Mouse (Mus musculus) limb, embryonic 12.5 days (tissue): ENCODE results near the gene Nxf2. TPM values are rescaled to one million over a fixed set of nuclear protein-coding genes. Genes with fewer than 3 reads are reported as not detected.
A peak's percentile ranks its signal among the peaks of the same experiment; 100 is the strongest.

Source experiments
- ATAC-seq: fragments of 200-750 bp; cut with Nextera tagmentation; 2 replicates; pipeline ENCODE4 v1.8.0; 2017; ENCODE audit warnings: low read depth, moderate TSS enrichment; ENCODE audit not compliant: insufficient number of reproducible peaks, insufficient read depth, low FRiP score, low TSS enrichment
- H3K27ac ChIP-seq: fragments of 300-500 bp; sonication (generic); 2 replicates; pipeline ENCODE4 v1.5.1; 2016; ENCODE audit warnings: mild to moderate bottlenecking, moderate library complexity
- H3K27me3 ChIP-seq: fragments of 300-500 bp; sonication (generic); 2 replicates; pipeline ENCODE4 v1.6.1; 2016; ENCODE audit warnings: mild to moderate bottlenecking, moderate library complexity
- H3K36me3 ChIP-seq: fragments of 300-500 bp; sonication (generic); 2 replicates; pipeline ENCODE4 v1.6.1; 2016; ENCODE audit warnings: mild to moderate bottlenecking, moderate library complexity
- H3K4me1 ChIP-seq: fragments of 300-500 bp; sonication (generic); replicated peaks from 2 replicates; pipeline ENCODE4 v1.6.1; 2016
- H3K4me2 ChIP-seq: fragments of 300-500 bp; sonication (generic); 2 replicates; pipeline ENCODE4 v1.6.1; 2016; ENCODE audit warnings: mild to moderate bottlenecking, moderate library complexity
- H3K4me3 ChIP-seq: fragments of 300-500 bp; sonication (generic); replicated peaks from 2 replicates; pipeline ENCODE4 v1.5.1; 2016; ENCODE audit warnings: mild to moderate bottlenecking
- H3K9ac ChIP-seq: fragments of 300-500 bp; sonication (generic); replicated peaks from 2 replicates; pipeline ENCODE4 v1.6.1; 2016; ENCODE audit warnings: mild to moderate bottlenecking, moderate library complexity
- H3K9me3 ChIP-seq: fragments of 300-500 bp; sonication (generic); 2 replicates; pipeline ENCODE4 v1.6.1; 2016; ENCODE audit warnings: mild to moderate bottlenecking, moderate library complexity
- WGBS: fragments of 180-500 bp; shearing (Covaris S2); methylation state at CpG from one replicate; pipeline ENCODE4 v1.1.7; 2016; 5-methylcytosine and 5-hydroxymethylcytosine counted together
- polyA plus RNA-seq: library from polyadenylated mRNA; unstranded; fragments of >200 nt; fragmentation: Nextera tagmentation; extraction: Ambion mirVana; gene quantifications from 2 replicates; pipeline ENCODE4 v1.2.1, GENCODE M21; 2016

Nxf2 gene
- 1.1 and 1.3 TPM in 2 replicates for polyA plus RNA-seq

- H3K4me3 ChIP-seq, result peak within 1 kb of the TSS; percentile 35
- peak within 1 kb of the TSS; percentile 50 for H3K4me2 ChIP-seq
- peaks cover 29% of the 10 kb centered on the region for H3K27me3 ChIP-seq
- ATAC-seq, result no peak
- H3K36me3 ChIP-seq, result no peaks in the 10 kb centered on the region
- no peak within 1 kb of the TSS for H3K27ac ChIP-seq
- no peak within 1 kb of the TSS for H3K9ac ChIP-seq
- 0 out of 2 replicates have a peak, but pooled peaks cover 7% of the 10 kb centered on the region for H3K9me3 ChIP-seq
- 92% methylated on average over 19 of the region's 19 CpGs for WGBS
- H3K4me1 ChIP-seq, result no peaks in the 10 kb centered on the region
Measured at GRCm38 (mm10) chrX:134964546-134964945, at the start of gene Nxf2. Gene Nxf2, minus strand, starts transcription at chrX:134964754.

GRCm38 (mm10) chrX:135011381-135011780 lies 46.8 kb upstream of the Nxf2 start:
- no peaks in the 10 kb centered on the region for H3K9me3 ChIP-seq
- ATAC-seq, result no peak
- 25% methylated on average over 3 of the region's 3 CpGs for WGBS
- no peak overlapping the region for H3K4me3 ChIP-seq
- no peaks in the 10 kb centered on the region for H3K36me3 ChIP-seq
- H3K27ac ChIP-seq, result no peak overlapping the region
- peaks cover 27% of the 10 kb centered on the region for H3K27me3 ChIP-seq
- H3K9ac ChIP-seq, result no peak overlapping the region
- no peaks in the 10 kb centered on the region for H3K4me1 ChIP-seq
- H3K4me2 ChIP-seq, result no peak overlapping the region

- Histone ChIP-seq H3K4me3 (peak overlapping the region; percentile 58), H3K9me3 (no peaks in the 10 kb centered on the region), H3K27me3 (peaks cover 29% of the 10 kb centered on the region), H3K4me2 (peak overlapping the region; percentile 46), H3K36me3 (no peaks in the 10 kb centered on the region), H3K9ac (no peak overlapping the region), H3K27ac (0 out of 2 replicates have a peak overlapping the region, but pooled peaks have one; percentile 50), H3K4me1 (no peaks in the 10 kb centered on the region)
- ATAC-seq, result no peak
- WGBS, result 34% methylated on average over 6 of the region's 6 CpGs
Measured at GRCm38 (mm10) chrX:135009471-135009815, 44.9 kb upstream of the Nxf2 start.

- Histone ChIP-seq H3K36me3 (no peaks in the 10 kb centered on the region), H3K4me3 (peak within 1 kb of the TSS; percentile 58), H3K9ac (peak within 1 kb of the TSS; percentile 78), H3K4me2 (peak within 1 kb of the TSS; percentile 50), H3K9me3 (no peaks in the 10 kb centered on the region), H3K4me1 (no peaks in the 10 kb centered on the region), H3K27me3 (peaks cover 29% of the 10 kb centered on the region), H3K27ac (peak within 1 kb of the TSS; percentile 93)
- peak; percentile 99 for ATAC-seq
- WGBS, result 26% methylated on average over 54 of the region's 65 CpGs
Measured at GRCm38 (mm10) chrX:135008720-135009470, 44.3 kb upstream of the Nxf2 start, which contains the start of gene Zmat1. Gene Zmat1, minus strand, starts transcription at chrX:135009209.

- peaks cover 29% of the 10 kb centered on the region for H3K27me3 ChIP-seq
- no peaks in the 10 kb centered on the region for H3K4me1 ChIP-seq
- ATAC-seq, result no peak
- 26% methylated on average over 5 of the region's 5 CpGs for WGBS
- H3K9me3 ChIP-seq, result no peaks in the 10 kb centered on the region
- no peak overlapping the region for H3K27ac ChIP-seq
- no peaks in the 10 kb centered on the region for H3K36me3 ChIP-seq
- H3K9ac ChIP-seq, result no peak overlapping the region
- H3K4me2 ChIP-seq, result peak overlapping the region; percentile 50
- peak overlapping the region; percentile 58 for H3K4me3 ChIP-seq
Measured at GRCm38 (mm10) chrX:135008021-135008420, 43.5 kb upstream of the Nxf2 start.

- Histone ChIP-seq H3K4me2 (peak overlapping the region; percentile 50), H3K4me3 (peak overlapping the region; percentile 35), H3K27ac (no peak overlapping the region), H3K9me3 (0 out of 2 replicates have a peak, but pooled peaks cover 7% of the 10 kb centered on the region), H3K4me1 (no peaks in the 10 kb centered on the region), H3K36me3 (no peaks in the 10 kb centered on the region), H3K27me3 (peaks cover 28% of the 10 kb centered on the region), H3K9ac (no peak overlapping the region)
- peak; percentile 87 for ATAC-seq
- 64% methylated on average over 32 of the region's 53 CpGs for WGBS
Measured at GRCm38 (mm10) chrX:134963305-134964094, 1.1 kb downstream of the Nxf2 start.

GRCm38 (mm10) chrX:134930361-134930760 lies 34.2 kb downstream of the Nxf2 start:
- Histone ChIP-seq H3K36me3 (no peaks in the 10 kb centered on the region), H3K27ac (no peak overlapping the region), H3K27me3 (peaks cover 9% of the 10 kb centered on the region), H3K9ac (no peak overlapping the region), H3K4me3 (no peak overlapping the region), H3K4me1 (no peaks in the 10 kb centered on the region), H3K9me3 (no peaks in the 10 kb centered on the region), H3K4me2 (no peak overlapping the region)
- WGBS, result 38% methylated on average over 5 of the region's 5 CpGs
- ATAC-seq, result no peak

GRCm38 (mm10) chrX:134929927-134930326 lies 34.6 kb downstream of the Nxf2 start:
- H3K9ac ChIP-seq, result no peak overlapping the region
- no peak overlapping the region for H3K4me2 ChIP-seq
- peaks cover 9% of the 10 kb centered on the region for H3K27me3 ChIP-seq
- no peak overlapping the region for H3K27ac ChIP-seq
- H3K4me3 ChIP-seq, result no peak overlapping the region
- no peaks in the 10 kb centered on the region for H3K36me3 ChIP-seq
- no peaks in the 10 kb centered on the region for H3K9me3 ChIP-seq
- H3K4me1 ChIP-seq, result no peaks in the 10 kb centered on the region
- WGBS, result 74% methylated on average over 5 of the region's 5 CpGs
- no peak for ATAC-seq

- Histone ChIP-seq H3K36me3 (no peaks in the 10 kb centered on the region), H3K9me3 (no peaks in the 10 kb centered on the region), H3K9ac (no peak overlapping the region), H3K4me2 (no peak overlapping the region), H3K27me3 (no peaks in the 10 kb centered on the region), H3K4me3 (no peak overlapping the region), H3K4me1 (no peaks in the 10 kb centered on the region), H3K27ac (no peak overlapping the region)
- no peak for ATAC-seq
Measured at GRCm38 (mm10) chrX:134925058-134925457, 39.5 kb downstream of the Nxf2 start.

- no peaks in the 10 kb centered on the region for H3K4me1 ChIP-seq
- H3K9me3 ChIP-seq, result no peaks in the 10 kb centered on the region
- H3K27me3 ChIP-seq, result peaks cover 4% of the 10 kb centered on the region; the same call in 1 of the 2 replicates
- WGBS, result 75% methylated on average over 7 of the region's 7 CpGs
- no peaks in the 10 kb centered on the region for H3K36me3 ChIP-seq
- ATAC-seq, result no peak
- no peak overlapping the region for H3K9ac ChIP-seq
- H3K4me2 ChIP-seq, result no peak overlapping the region
- no peak overlapping the region for H3K27ac ChIP-seq
- no peak overlapping the region for H3K4me3 ChIP-seq
Measured at GRCm38 (mm10) chrX:134923675-134924424, 40.7 kb downstream of the Nxf2 start.

- Histone ChIP-seq H3K36me3 (no peaks in the 10 kb centered on the region), H3K9ac (no peak overlapping the region), H3K4me1 (no peaks in the 10 kb centered on the region), H3K9me3 (no peaks in the 10 kb centered on the region), H3K4me2 (no peak overlapping the region), H3K27ac (no peak overlapping the region), H3K27me3 (peaks cover 4% of the 10 kb centered on the region; the same call in 1 of the 2 replicates), H3K4me3 (no peak overlapping the region)
- WGBS, result 67% methylated on average over 1 of the region's 1 CpGs
- no peak for ATAC-seq
Measured at GRCm38 (mm10) chrX:134919220-134919619, 45.3 kb downstream of the Nxf2 start.
